ENCODE assay signal across 7 mouse cellular contexts in genomic region chr16:94525955-94526343, GRCm38 (mm10). TPM values are rescaled to one million over a fixed set of nuclear protein-coding genes. Genes with fewer than 3 reads are reported as not detected.
DNase-seq lines count a peak whose midpoint lies in the region; ATAC-seq lines count a peak whose summit lies in the region.

No protein-coding gene starts in this region.

- H3K4me1 ChIP-seq in lung, embryonic 16.5 days (replicated peaks; ENCODE audit: control insufficient read depth, insufficient read depth, low read length) = peaks cover 24% of the 10 kb centered on the region
- peaks cover 24% of the 10 kb centered on the region for H3K4me1 ChIP-seq in limb, embryonic 12.5 days (replicated peaks)
- H3K4me1 ChIP-seq in stomach, embryonic 14.5 days (ENCODE audit: control insufficient read depth, insufficient read depth, low read length) = peaks cover 17% of the 10 kb centered on the region; the same call in 1 of the 2 replicates

- no peaks in the 10 kb centered on the region for H3K27me3 ChIP-seq in lung, embryonic 16.5 days (ENCODE audit: control insufficient read depth, insufficient read depth, low read depth, low read length)
- H3K27me3 ChIP-seq in limb, embryonic 12.5 days = no peaks in the 10 kb centered on the region
- H3K27me3 ChIP-seq in stomach, embryonic 14.5 days (ENCODE audit: control insufficient read depth, insufficient read depth, low read length) = no peaks in the 10 kb centered on the region

- peak; percentile 60 for ATAC-seq in lung, embryonic 16.5 days (ENCODE audit: low read depth)
- ATAC-seq in erythroblast, adult 5-6 weeks (replicated peaks; ENCODE audit: low FRiP score, poor library complexity, severe bottlenecking) = peak; percentile 34; the same call in 1 of the 2 replicates
- peak; percentile 80 for ATAC-seq in limb, embryonic 12.5 days (ENCODE audit: insufficient number of reproducible peaks, insufficient read depth, low FRiP score, low TSS enrichment, low read depth)
- peak; percentile 71 for ATAC-seq in stomach, embryonic 14.5 days (ENCODE audit: insufficient number of reproducible peaks, insufficient read depth, low FRiP score, low read depth)

- WGBS in lung, embryonic 16.5 days = under 1% methylated on average over 23 of the region's 24 CpGs
- under 1% methylated on average over 24 of the region's 24 CpGs for WGBS in limb, embryonic 12.5 days
- WGBS in stomach, embryonic 14.5 days = 0% methylated on average over 24 of the region's 24 CpGs

- DNase-seq in lung, postnatal 36 days = no peak
- no peak for DNase-seq in testis, postnatal 14 days (ENCODE audit: low spot score)
- DNase-seq in Muller cell, postnatal 12 days (ENCODE audit: inconsistent ontology term) = no peak

- H3K27ac ChIP-seq in lung, embryonic 16.5 days (ENCODE audit: low read length) = peak overlapping the region; percentile 98
- H3K27ac ChIP-seq in limb, embryonic 12.5 days = peak overlapping the region; percentile 93
- peak overlapping the region; percentile 87 for H3K27ac ChIP-seq in stomach, embryonic 14.5 days (ENCODE audit: low read length)

- no peaks in the 10 kb centered on the region for H3K9me3 ChIP-seq in lung, embryonic 16.5 days (ENCODE audit: control insufficient read depth, low read length)
- H3K9me3 ChIP-seq in limb, embryonic 12.5 days = no peaks in the 10 kb centered on the region
- no peaks in the 10 kb centered on the region for H3K9me3 ChIP-seq in stomach, embryonic 14.5 days (ENCODE audit: control insufficient read depth, low read depth, low read length)

- H3K4me2 ChIP-seq in lung, embryonic 16.5 days (ENCODE audit: low read depth, low read length) = peak overlapping the region; percentile 76
- H3K4me2 ChIP-seq in limb, embryonic 12.5 days = peak overlapping the region; percentile 66
- H3K4me2 ChIP-seq in stomach, embryonic 14.5 days (replicated peaks; ENCODE audit: low read depth, low read length) = peak overlapping the region; percentile 71

- H3K4me3 ChIP-seq in lung, embryonic 16.5 days (ENCODE audit: low read length) = peak overlapping the region; percentile 89
- peak overlapping the region; percentile 72 for H3K4me3 ChIP-seq in limb, embryonic 12.5 days (replicated peaks)
- H3K4me3 ChIP-seq in stomach, embryonic 14.5 days (ENCODE audit: low read depth, low read length) = peak overlapping the region; percentile 56

- no peaks in the 10 kb centered on the region for H3K36me3 ChIP-seq in lung, embryonic 16.5 days (ENCODE audit: control insufficient read depth, insufficient read depth, low read length)
- no peaks in the 10 kb centered on the region for H3K36me3 ChIP-seq in limb, embryonic 12.5 days
- no peaks in the 10 kb centered on the region for H3K36me3 ChIP-seq in stomach, embryonic 14.5 days (ENCODE audit: control insufficient read depth, insufficient read depth, low read length)

- peak overlapping the region; percentile 91 for H3K9ac ChIP-seq in lung, embryonic 16.5 days (ENCODE audit: low read length)
- peak overlapping the region; percentile 74 for H3K9ac ChIP-seq in limb, embryonic 12.5 days (replicated peaks)
- peak overlapping the region; percentile 76 for H3K9ac ChIP-seq in stomach, embryonic 14.5 days (replicated peaks; ENCODE audit: low read depth, low read length)

RNA-seq across cellular contexts. Expression of gene Vps26c, which starts 0.7 kb away (rescaled TPM):
- 57.8 and 68.0 TPM in 2 replicates for polyA plus RNA-seq in lung, embryonic 16.5 days (2015; fragmentation: Nextera tagmentation; extraction: Ambion mirVana)
- total RNA-seq in erythroblast, adult 5-6 weeks (2015; ENCODE audit: low replicate concordance) = 5.2 and 8.4 TPM in 2 replicates
- 4.5 and 19.8 TPM in 2 replicates for total RNA-seq in erythroblast, adult 5-6 weeks (2017; ENCODE audit: low replicate concordance)
- 52.4 and 61.7 TPM in 2 replicates for polyA plus RNA-seq in limb, embryonic 12.5 days (2016; fragmentation: Nextera tagmentation; extraction: Ambion mirVana)
- polyA plus RNA-seq in stomach, embryonic 14.5 days (2014; fragmentation: Nextera tagmentation; extraction: Ambion mirVana) = 52.6 and 57.1 TPM in 2 replicates

RNA-seq across cellular contexts. Expression of gene Dyrk1a, which starts 43.9 kb away (rescaled TPM):
- 8.0 and 9.0 TPM in 2 replicates for polyA plus RNA-seq in lung, embryonic 16.5 days (2015; fragmentation: Nextera tagmentation; extraction: Ambion mirVana)
- 34.3 and 65.1 TPM in 2 replicates for total RNA-seq in erythroblast, adult 5-6 weeks (2015; ENCODE audit: low replicate concordance)
- 60.3 and 66.8 TPM in 2 replicates for total RNA-seq in erythroblast, adult 5-6 weeks (2017; ENCODE audit: low replicate concordance)
- polyA plus RNA-seq in limb, embryonic 12.5 days (2016; fragmentation: Nextera tagmentation; extraction: Ambion mirVana) = 9.8 and 11.6 TPM in 2 replicates
- 14.1 and 16.8 TPM in 2 replicates for polyA plus RNA-seq in stomach, embryonic 14.5 days (2014; fragmentation: Nextera tagmentation; extraction: Ambion mirVana)
